Mouse (Mus musculus) intestine, embryonic 15.5 days (tissue): ENCODE measurements at regions not wholly inside any gene's neighbourhood (a gene's known extent, or its start where the extent isn't known, plus 50 kb on each side); places are given as distances from the start of the nearest gene placed in this dataset.

ENCODE experiments used
- ATAC-seq: fragments of 200-750 bp; cut with Nextera tagmentation; 2 replicates; pipeline ENCODE4 v1.8.0; 2017; ENCODE audit warnings: moderate TSS enrichment, moderate library complexity
- H3K27ac ChIP-seq: fragments of 300-500 bp; sonication (generic); 2 replicates; pipeline ENCODE4 v1.5.1; 2015; ENCODE audit warnings: mild to moderate bottlenecking, inconsistent platforms
- H3K27me3 ChIP-seq: fragments of 300-500 bp; sonication (generic); replicated peaks from 2 replicates; pipeline ENCODE4 v1.6.1; 2015; ENCODE audit warnings: inconsistent platforms
- H3K36me3 ChIP-seq: fragments of 300-500 bp; sonication (generic); 2 replicates; pipeline ENCODE4 v1.6.1; 2015; ENCODE audit warnings: inconsistent platforms
- H3K4me1 ChIP-seq: fragments of 300-500 bp; sonication (generic); replicated peaks from 2 replicates; pipeline ENCODE4 v1.6.1; 2015; ENCODE audit warnings: inconsistent platforms
- H3K4me2 ChIP-seq: fragments of 300-500 bp; sonication (generic); replicated peaks from 2 replicates; pipeline ENCODE4 v1.6.1; 2015; ENCODE audit warnings: mild to moderate bottlenecking, inconsistent platforms
- H3K4me3 ChIP-seq: fragments of 300-500 bp; sonication (generic); replicated peaks from 2 replicates; pipeline ENCODE4 v1.5.1; 2015; ENCODE audit warnings: inconsistent platforms
- H3K9ac ChIP-seq: fragments of 300-500 bp; sonication (generic); 2 replicates; pipeline ENCODE4 v1.6.1; 2015; ENCODE audit warnings: inconsistent platforms
- H3K9me3 ChIP-seq: fragments of 300-500 bp; sonication (generic); 2 replicates; pipeline ENCODE4 v1.6.1; 2016; ENCODE audit warnings: inconsistent platforms
- WGBS: fragments of 180-500 bp; shearing (Covaris S2); methylation state at CpG from one replicate; pipeline ENCODE4 v1.1.7; 2015; 5-methylcytosine and 5-hydroxymethylcytosine counted together

DNA sequence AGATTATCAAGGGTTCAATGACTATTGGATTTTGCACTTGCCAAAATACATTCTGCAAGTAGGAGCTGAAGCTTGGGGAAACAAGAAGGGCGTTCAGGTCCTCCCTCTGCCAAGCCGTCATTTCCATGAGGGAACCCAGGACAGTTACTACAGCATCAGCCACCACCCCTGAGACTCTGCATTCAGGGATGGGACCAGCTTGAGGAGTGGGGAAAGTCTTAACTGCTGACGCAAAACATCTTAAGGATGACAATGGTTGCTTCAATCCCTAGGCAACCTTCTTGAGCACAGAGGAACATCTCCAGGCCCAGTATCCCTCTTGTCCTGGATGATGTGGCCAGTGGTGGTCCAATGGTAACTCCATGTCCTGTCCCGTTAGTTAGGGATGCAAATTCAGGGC is 137.2 kb upstream of the Noct start:
- Histone ChIP-seq H3K27me3 (no peaks in the 10 kb centered on the region), H3K4me3 (no peak overlapping the region), H3K36me3 (no peaks in the 10 kb centered on the region), H3K4me2 (no peak overlapping the region), H3K4me1 (no peaks in the 10 kb centered on the region), H3K9me3 (no peaks in the 10 kb centered on the region), H3K27ac (no peak overlapping the region), H3K9ac (no peak overlapping the region)
- 85% methylated on average over 4 of the region's 4 CpGs for WGBS
- ATAC-seq: no peak

GRCm38 (mm10) chr3:51089036-51089669 is 135.1 kb upstream of the Noct start:
- Histone ChIP-seq H3K4me1 (no peaks in the 10 kb centered on the region), H3K9me3 (no peaks in the 10 kb centered on the region), H3K27me3 (no peaks in the 10 kb centered on the region), H3K9ac (no peak overlapping the region), H3K4me3 (no peak overlapping the region), H3K27ac (no peak overlapping the region), H3K36me3 (no peaks in the 10 kb centered on the region), H3K4me2 (no peak overlapping the region)
- 80% methylated on average over 10 of the region's 10 CpGs for WGBS
- ATAC-seq: no peak

- Histone ChIP-seq H3K4me3 (no peak overlapping the region), H3K9ac (no peak overlapping the region), H3K36me3 (no peaks in the 10 kb centered on the region), H3K27me3 (no peaks in the 10 kb centered on the region), H3K4me1 (no peaks in the 10 kb centered on the region), H3K27ac (no peak overlapping the region), H3K4me2 (no peak overlapping the region), H3K9me3 (no peaks in the 10 kb centered on the region)
- WGBS: 50% methylated on average over 4 of the region's 4 CpGs
- ATAC-seq: no peak
Observed at GRCm38 (mm10) chr3:51091478-51091877, 132.8 kb upstream of the Noct start.

DNA sequence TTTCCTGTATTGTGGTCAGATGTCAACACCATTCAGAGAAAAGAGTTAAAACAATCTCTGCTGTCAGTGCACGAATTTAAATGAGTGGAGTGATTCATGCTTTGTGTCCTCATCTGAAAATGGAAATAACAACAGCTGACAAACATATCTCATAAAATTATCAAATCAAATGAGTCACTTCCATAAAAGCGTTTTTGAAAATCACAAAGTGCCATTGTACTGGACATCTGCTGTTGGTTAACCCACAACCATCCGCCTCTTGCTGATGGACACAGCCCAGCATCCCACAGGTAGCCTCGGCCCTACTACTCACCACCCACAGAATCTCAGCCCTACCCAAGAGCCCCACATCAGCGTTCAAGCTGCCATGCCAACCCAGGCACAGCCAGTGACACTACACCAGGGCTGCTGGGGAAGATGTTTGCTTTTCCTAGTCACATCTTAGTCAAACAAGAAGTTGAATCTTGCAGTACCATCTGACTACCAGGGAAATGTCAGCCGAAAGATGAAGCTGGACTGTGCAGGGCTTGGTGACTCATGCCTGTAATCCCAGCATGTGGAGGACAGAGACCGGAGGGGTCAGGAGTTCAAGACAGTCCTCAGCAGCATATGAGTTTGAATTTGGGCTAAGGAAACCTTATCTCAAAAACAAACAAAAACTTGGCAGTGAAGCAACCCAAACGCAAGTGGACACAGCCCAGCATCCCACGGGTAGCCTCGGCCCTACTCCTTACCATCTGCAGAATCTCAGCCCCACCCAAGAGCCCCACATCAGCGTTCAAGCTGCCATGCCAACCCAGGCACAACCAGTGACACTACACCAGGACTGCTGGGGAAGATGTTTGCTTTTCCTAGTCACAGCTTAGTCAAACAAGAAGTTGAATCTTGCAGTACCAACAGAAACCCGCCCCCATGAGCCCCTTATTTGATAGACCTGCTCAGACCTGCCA is 131.9 kb upstream of the Noct start:
- no peak overlapping the region for H3K4me3 ChIP-seq
- 58% methylated on average over 12 of the region's 12 CpGs for WGBS
- no peaks in the 10 kb centered on the region for H3K27me3 ChIP-seq
- ATAC-seq: 0 out of 2 replicates have a peak, but pooled peaks have one; percentile 34
- no peaks in the 10 kb centered on the region for H3K4me1 ChIP-seq
- no peak overlapping the region for H3K4me2 ChIP-seq
- H3K9ac ChIP-seq: no peak overlapping the region
- H3K27ac ChIP-seq: no peak overlapping the region
- no peaks in the 10 kb centered on the region for H3K36me3 ChIP-seq
- H3K9me3 ChIP-seq: no peaks in the 10 kb centered on the region

DNA sequence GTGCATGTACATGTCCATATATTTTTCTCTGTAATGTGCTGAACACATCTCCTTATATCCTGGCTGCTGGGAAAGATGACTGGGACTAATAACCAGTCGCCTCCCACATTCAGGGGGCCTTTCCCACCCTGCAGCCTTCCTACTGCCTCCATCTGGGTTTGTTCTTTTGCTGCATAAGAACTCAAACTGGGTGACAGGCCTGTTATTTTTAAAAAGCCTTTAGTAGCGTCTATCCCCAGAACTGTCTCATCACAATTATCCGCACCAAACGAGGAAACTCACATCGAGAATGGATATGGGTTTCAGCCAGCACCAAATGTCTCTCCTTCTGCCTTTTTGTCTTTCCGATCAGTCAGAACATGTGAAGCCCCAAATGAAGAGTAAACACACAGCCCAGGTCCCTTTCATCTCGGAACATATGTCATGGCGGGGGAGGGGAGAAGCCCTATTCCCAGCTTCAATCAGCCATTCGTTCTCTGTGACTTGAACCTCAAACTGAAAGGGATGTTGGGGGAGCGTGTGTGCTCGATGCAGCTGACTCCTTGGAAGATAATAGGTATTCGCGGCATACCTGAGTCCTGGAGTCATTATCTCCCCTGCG is 128.3 kb upstream of the Noct start:
- H3K4me2 ChIP-seq: no peak overlapping the region
- no peaks in the 10 kb centered on the region for H3K36me3 ChIP-seq
- H3K27ac ChIP-seq: no peak overlapping the region

DNA sequence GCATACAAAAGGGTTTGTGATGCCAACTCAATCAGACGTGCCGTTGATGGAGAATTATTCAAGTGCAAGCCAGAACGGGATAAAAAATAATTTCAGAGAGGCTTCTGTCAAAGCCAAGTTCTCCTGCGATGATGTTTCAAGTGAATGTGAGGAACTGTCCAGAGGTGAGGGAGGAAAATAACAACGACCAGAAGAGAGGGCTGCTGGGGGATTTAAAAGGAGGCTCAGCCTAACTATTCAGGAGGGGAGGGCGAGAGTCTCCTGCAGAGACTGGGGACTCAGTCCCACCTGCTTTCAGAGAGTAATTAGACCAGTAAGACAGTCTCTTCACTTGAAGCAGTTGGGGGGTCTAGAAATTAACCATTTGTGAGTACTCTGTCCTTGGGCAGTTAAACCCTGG is 127.7 kb upstream of the Noct start:
- Histone ChIP-seq H3K27ac (no peak overlapping the region), H3K4me3 (no peak overlapping the region), H3K36me3 (no peaks in the 10 kb centered on the region), H3K4me1 (no peaks in the 10 kb centered on the region), H3K9me3 (no peaks in the 10 kb centered on the region), H3K9ac (no peak overlapping the region), H3K27me3 (no peaks in the 10 kb centered on the region), H3K4me2 (no peak overlapping the region)
- 48% methylated on average over 6 of the region's 6 CpGs for WGBS
- no peak for ATAC-seq

More for the DNA sequence above, 128.3 kb upstream of the Noct start:
- Histone ChIP-seq H3K4me3 (no peak overlapping the region), H3K4me1 (no peaks in the 10 kb centered on the region), H3K9me3 (no peaks in the 10 kb centered on the region), H3K9ac (no peak overlapping the region), H3K27me3 (no peaks in the 10 kb centered on the region)
- no peak for ATAC-seq
- whole genome bisulfite sequencing: 40% methylated on average over 14 of the region's 14 CpGs

DNA sequence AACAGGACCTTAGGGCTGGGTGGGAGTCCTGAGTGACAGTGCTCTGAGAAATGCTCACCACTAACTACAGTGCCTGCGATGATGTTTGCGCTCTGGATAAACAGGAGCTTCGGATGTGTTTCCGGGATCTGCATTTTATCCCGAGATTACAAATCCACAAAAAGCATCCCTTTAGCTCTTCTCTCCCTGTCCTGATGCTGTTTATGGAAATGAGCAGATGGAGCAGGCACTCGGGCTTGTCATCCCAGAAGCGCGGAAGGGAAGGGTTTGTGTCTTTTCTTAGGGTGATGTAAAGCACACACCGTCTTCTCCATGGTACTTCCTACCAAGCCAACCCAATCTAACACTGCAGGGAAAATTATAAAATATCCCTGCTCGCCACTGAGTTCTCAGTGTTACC is 126.9 kb upstream of the Noct start:
- WGBS: 58% methylated on average over 10 of the region's 10 CpGs
- H3K27ac ChIP-seq: no peak overlapping the region
- H3K9ac ChIP-seq: no peak overlapping the region
- no peaks in the 10 kb centered on the region for H3K4me1 ChIP-seq
- no peak overlapping the region for H3K4me3 ChIP-seq
- H3K36me3 ChIP-seq: no peaks in the 10 kb centered on the region
- H3K4me2 ChIP-seq: no peak overlapping the region
- no peaks in the 10 kb centered on the region for H3K27me3 ChIP-seq
- ATAC-seq: no peak
- no peaks in the 10 kb centered on the region for H3K9me3 ChIP-seq

- no peak overlapping the region for H3K27ac ChIP-seq
- ATAC-seq: no peak
- WGBS: 54% methylated on average over 7 of the region's 7 CpGs
- H3K4me3 ChIP-seq: no peak overlapping the region
- no peaks in the 10 kb centered on the region for H3K36me3 ChIP-seq
- no peak overlapping the region for H3K4me2 ChIP-seq
- no peak overlapping the region for H3K9ac ChIP-seq
- H3K4me1 ChIP-seq: no peaks in the 10 kb centered on the region
- no peaks in the 10 kb centered on the region for H3K9me3 ChIP-seq
- H3K27me3 ChIP-seq: no peaks in the 10 kb centered on the region
Observed at GRCm38 (mm10) chr3:51099966-51100365, 124.3 kb upstream of the Noct start.

GRCm38 (mm10) chr3:51108639-51109202 is 115.5 kb upstream of the Noct start:
- 52% methylated on average over 12 of the region's 12 CpGs for WGBS
- Histone ChIP-seq H3K36me3 (no peaks in the 10 kb centered on the region), H3K4me1 (no peaks in the 10 kb centered on the region), H3K4me3 (no peak overlapping the region), H3K9ac (no peak overlapping the region), H3K27ac (no peak overlapping the region), H3K9me3 (no peaks in the 10 kb centered on the region), H3K4me2 (no peak overlapping the region), H3K27me3 (no peaks in the 10 kb centered on the region)
- ATAC-seq: no peak

GRCm38 (mm10) chr3:51111241-51111640 is 113.0 kb upstream of the Noct start:
- Histone ChIP-seq H3K9me3 (no peaks in the 10 kb centered on the region), H3K4me1 (no peaks in the 10 kb centered on the region), H3K4me3 (no peak overlapping the region), H3K36me3 (no peaks in the 10 kb centered on the region), H3K27me3 (no peaks in the 10 kb centered on the region), H3K9ac (no peak overlapping the region), H3K27ac (no peak overlapping the region), H3K4me2 (no peak overlapping the region)
- WGBS: 95% methylated on average over 11 of the region's 11 CpGs
- ATAC-seq: no peak

DNA sequence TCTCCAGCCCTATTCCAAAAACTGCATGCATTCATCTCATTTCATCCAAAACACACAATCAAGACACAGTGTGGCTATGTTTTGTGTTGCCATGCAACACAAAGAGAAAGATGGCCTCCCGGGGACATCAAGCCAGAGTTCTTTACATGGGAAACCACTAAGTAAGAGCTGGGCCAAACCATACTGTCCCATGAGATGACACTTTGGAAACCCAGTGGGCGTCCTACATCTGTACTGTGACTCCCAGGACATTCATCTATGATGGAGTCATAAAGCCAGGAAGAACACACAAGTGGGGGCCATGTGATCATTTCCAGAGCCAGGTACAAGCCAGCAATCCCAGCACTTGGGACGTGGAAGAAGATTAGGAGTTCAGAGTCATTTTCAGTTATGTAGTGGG is 111.9 kb upstream of the Noct start:
- no peaks in the 10 kb centered on the region for H3K4me1 ChIP-seq
- no peak overlapping the region for H3K9ac ChIP-seq

GRCm38 (mm10) chr3:51115921-51116320 is 108.3 kb upstream of the Noct start:
- WGBS: 77% methylated on average over 2 of the region's 2 CpGs
- Histone ChIP-seq H3K36me3 (no peaks in the 10 kb centered on the region), H3K9me3 (no peaks in the 10 kb centered on the region), H3K4me3 (no peak overlapping the region), H3K27ac (no peak overlapping the region), H3K4me1 (no peaks in the 10 kb centered on the region), H3K27me3 (no peaks in the 10 kb centered on the region), H3K9ac (no peak overlapping the region), H3K4me2 (no peak overlapping the region)
- ATAC-seq: no peak

More for the DNA sequence above, 111.9 kb upstream of the Noct start:
- Histone ChIP-seq H3K36me3 (no peaks in the 10 kb centered on the region), H3K27me3 (no peaks in the 10 kb centered on the region), H3K27ac (no peak overlapping the region), H3K4me2 (no peak overlapping the region), H3K9me3 (no peaks in the 10 kb centered on the region), H3K4me3 (no peak overlapping the region)
- ATAC-seq: no peak
- 80% methylated on average over 3 of the region's 3 CpGs for WGBS
